Mouse (Mus musculus): ENCODE data around the gene Nipsnap3a. TPM values are rescaled to one million over a fixed set of nuclear protein-coding genes. Genes with fewer than 3 reads are reported as not detected.

Nipsnap3a gene
- polyA plus RNA-seq, 1 experiment = not detected

DNA sequence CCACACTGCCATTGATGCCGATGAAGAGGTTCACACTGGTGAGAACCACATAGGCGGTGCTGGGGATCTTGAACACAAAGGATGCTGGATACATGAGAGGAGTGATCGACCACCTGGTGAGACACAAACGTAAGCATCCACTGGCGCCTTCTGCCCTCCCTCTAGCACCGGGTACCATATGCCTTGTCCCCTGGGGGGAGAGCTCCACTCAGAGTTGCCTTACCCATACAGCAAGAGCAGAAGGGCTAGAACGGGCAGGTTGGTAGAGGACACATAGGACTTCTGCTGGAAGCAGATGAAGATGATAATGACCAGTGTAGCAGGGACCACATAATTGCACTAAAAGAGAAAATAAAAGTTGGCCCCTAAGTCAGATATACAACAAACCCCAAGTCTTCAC is 56.7 kb downstream of the Nipsnap3a start:
- Histone ChIP-seq H3K4me3 (no peak overlapping the region), H3ac (ENCODE audit: control insufficient read depth, insufficient read length) (no peak overlapping the region), H3K4me2 (ENCODE audit: low read depth) (no peak overlapping the region), H3K27me3 (ENCODE audit: control insufficient read depth, insufficient read depth, insufficient read length) (no peaks in the 10 kb centered on the region), H3K79me2 (ENCODE audit: control insufficient read depth, insufficient read depth) (no peaks in the 10 kb centered on the region), H3K36me3 (ENCODE audit: control insufficient read depth, insufficient read depth) (no peaks in the 10 kb centered on the region)
- TF ChIP-seq TCF3 (IDR thresholded peaks at IDR 0.05; ENCODE audit: insufficient read length, low read depth) = no peak
- no peak for TF ChIP-seq MAX (IDR thresholded peaks at IDR 0.05; ENCODE audit: low read depth)
- no peak for TF ChIP-seq TCF12 (IDR thresholded peaks at IDR 0.05; ENCODE audit: insufficient read depth, poor library complexity, severe bottlenecking)
- no peak for TF ChIP-seq POLR2AphosphoS2 (IDR thresholded peaks at IDR 0.05; ENCODE audit: insufficient read length, low read depth)
- TF ChIP-seq REST (IDR thresholded peaks at IDR 0.05; ENCODE audit: insufficient read depth, insufficient read length) = no peak

DNA sequence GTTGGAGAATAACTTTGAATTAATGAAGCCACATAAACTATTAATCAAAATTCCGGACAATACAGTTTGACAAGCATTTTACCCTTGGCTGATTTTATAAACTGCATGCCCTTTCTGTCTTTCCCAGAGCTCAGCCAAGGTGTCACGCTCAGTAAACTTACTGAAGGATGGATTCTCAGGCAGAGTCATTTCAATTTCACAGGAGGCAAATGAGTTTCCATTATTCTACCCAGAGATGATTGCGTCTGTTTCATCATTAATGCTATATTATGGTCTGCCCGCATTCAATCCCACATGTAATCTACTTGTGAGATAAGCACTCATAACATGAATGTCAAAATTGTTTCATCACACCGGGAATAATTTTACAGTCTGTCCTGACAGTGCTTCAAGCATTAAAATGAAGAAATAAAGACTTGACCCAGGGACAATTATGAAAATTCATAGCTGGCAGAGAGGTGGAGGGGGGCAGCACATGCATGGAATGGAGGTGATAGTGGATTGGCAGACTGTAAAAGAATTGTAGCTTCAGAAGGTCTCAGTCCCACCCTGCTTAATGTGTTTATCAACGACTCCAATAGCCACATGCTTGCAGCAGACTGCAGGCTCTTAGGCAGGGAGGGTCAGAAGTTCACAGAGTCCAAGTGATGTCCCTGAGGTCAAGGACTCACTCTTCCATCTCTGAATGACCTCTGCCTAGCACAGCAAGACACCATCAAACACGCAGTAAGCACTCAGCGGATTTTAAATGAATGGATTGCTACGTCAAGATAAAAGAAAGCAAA is 57.4 kb downstream of the Nipsnap3a start:
- no peaks in the 10 kb centered on the region for H3K79me2 ChIP-seq (ENCODE audit: control insufficient read depth, insufficient read depth)
- TF ChIP-seq REST (IDR thresholded peaks at IDR 0.05; ENCODE audit: insufficient read depth, insufficient read length) = no peak
- no peak for TF ChIP-seq TCF12 (IDR thresholded peaks at IDR 0.05; ENCODE audit: insufficient read depth, poor library complexity, severe bottlenecking)
- TF ChIP-seq CEBPB (IDR thresholded peaks at IDR 0.05; ENCODE audit: insufficient read depth, poor library complexity, severe bottlenecking) = no peak
- no peak for TF ChIP-seq POLR2AphosphoS2 (IDR thresholded peaks at IDR 0.05; ENCODE audit: insufficient read length, low read depth)
- no peak for TF ChIP-seq MYOG (IDR thresholded peaks at IDR 0.05; ENCODE audit: control insufficient read depth in 1 of 3, insufficient read depth in 1 of 3, insufficient read length in 2 of 3, low read depth in 2 of 3)
- TF ChIP-seq POLR2A (IDR thresholded peaks at IDR 0.05; ENCODE audit: insufficient read length, low read depth) = no peak
- no peak for TF ChIP-seq E2F4 (IDR thresholded peaks at IDR 0.05; ENCODE audit: insufficient read depth)
- TF ChIP-seq MYOD1 (IDR thresholded peaks at IDR 0.05; ENCODE audit: control insufficient read depth in 1 of 3, insufficient read length in 2 of 3, low read depth in 2 of 3) = no peak
- no peak for TF ChIP-seq SRF (IDR thresholded peaks at IDR 0.05; ENCODE audit: control insufficient read depth, insufficient read length, low read depth)
- H3K27me3 ChIP-seq (ENCODE audit: control insufficient read depth, insufficient read depth, insufficient read length) = no peaks in the 10 kb centered on the region
- H3K4me2 ChIP-seq (ENCODE audit: low read depth) = no peak overlapping the region
- H3ac ChIP-seq (ENCODE audit: control insufficient read depth, insufficient read length) = no peak overlapping the region
- no peak overlapping the region for H3K4me3 ChIP-seq
- H3K36me3 ChIP-seq (ENCODE audit: control insufficient read depth, insufficient read depth) = no peaks in the 10 kb centered on the region

Other genes with a start within 250 kb of the Nipsnap3a start
- not detected for gene Olfr275, start 174.7 kb upstream of the Nipsnap3a start, polyA plus RNA-seq (2012; fragmentation: generic; extraction: Trizol)
- not detected for gene Olfr273, start 130.0 kb upstream of the Nipsnap3a start, polyA plus RNA-seq (2012; fragmentation: generic; extraction: Trizol)
- gene Olfr272, start 70.1 kb upstream of the Nipsnap3a start, polyA plus RNA-seq (2012; fragmentation: generic; extraction: Trizol) = not detected
- gene Olfr270, start 24.7 kb upstream of the Nipsnap3a start, polyA plus RNA-seq (2012; fragmentation: generic; extraction: Trizol) = not detected
- gene Nipsnap3b, start 22.6 kb downstream of the Nipsnap3a start, polyA plus RNA-seq (2012; fragmentation: generic; extraction: Trizol) = 15.9 TPM
- gene Abca1, start 170.6 kb downstream of the Nipsnap3a start, polyA plus RNA-seq (2012; fragmentation: generic; extraction: Trizol) = 0.68 TPM

Data from myocyte (in vitro differentiated cells).